Mouse (Mus musculus): ENCODE measurements around the gene Dmrtb1.

The Dmrtb1 gene

DNA sequence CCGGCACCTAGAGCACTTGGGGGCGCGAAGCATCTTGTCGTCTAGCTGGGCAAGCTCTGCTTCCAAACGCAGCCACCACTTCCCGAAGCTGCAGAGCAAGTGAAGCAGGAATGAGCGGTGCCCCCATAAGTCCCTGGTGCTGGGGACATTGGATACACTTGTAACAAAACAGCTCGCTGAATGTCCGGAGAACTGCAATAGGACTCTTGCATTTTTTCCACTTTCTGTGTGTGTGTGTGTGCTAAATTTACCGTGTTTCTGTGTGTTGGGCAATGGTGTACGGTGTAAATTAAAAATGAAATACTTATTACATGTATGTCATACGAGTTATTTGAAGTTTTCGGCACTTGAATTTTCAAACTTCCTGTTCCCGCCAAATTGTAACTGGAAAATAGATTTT lies at the start of gene Dmrtb1:
Dmrtb1 (minus strand) TSS at position 101 of the 400 bp plus-strand sequence.
- DNase-seq: no peak

GRCm38 (mm10) chr4:107733603-107734002 lies 49.6 kb upstream of the Dmrtb1 start:
- no peak for DNase-seq

GRCm38 (mm10) chr4:107732624-107733023 lies 48.6 kb upstream of the Dmrtb1 start:
- DNase-seq: no peak

- no peak for DNase-seq
These were observed 48.2 kb upstream of the Dmrtb1 start for GRCm38 (mm10) chr4:107732182-107732581.

GRCm38 (mm10) chr4:107731088-107731465 lies 47.0 kb upstream of the Dmrtb1 start:
- DNase-seq: no peak

- no peak for DNase-seq
These were observed 46.5 kb upstream of the Dmrtb1 start for GRCm38 (mm10) chr4:107730391-107731087.

DNA sequence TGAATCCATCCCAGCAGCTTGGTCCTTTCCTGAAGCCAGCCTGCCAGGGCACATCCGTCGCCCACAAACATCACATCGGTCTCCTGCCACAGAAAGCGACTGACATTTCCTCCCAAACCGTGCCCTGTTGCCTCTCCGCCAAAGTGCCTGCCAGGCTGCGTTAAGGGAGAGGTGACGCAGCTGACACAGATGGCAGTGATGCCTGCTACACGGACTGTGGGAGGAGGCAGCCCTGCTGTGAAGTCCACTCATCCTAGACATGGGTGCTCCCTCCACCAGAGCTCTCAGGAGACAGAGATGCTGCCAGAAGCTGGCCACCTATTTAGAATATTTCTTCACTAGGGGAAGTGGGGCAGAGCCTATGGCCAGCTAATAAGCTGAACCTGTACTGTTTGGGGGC lies 41.4 kb upstream of the Dmrtb1 start:
- no peak for DNase-seq

GRCm38 (mm10) chr4:107720043-107720830 lies 36.2 kb upstream of the Dmrtb1 start:
- DNase-seq: no peak

DNA sequence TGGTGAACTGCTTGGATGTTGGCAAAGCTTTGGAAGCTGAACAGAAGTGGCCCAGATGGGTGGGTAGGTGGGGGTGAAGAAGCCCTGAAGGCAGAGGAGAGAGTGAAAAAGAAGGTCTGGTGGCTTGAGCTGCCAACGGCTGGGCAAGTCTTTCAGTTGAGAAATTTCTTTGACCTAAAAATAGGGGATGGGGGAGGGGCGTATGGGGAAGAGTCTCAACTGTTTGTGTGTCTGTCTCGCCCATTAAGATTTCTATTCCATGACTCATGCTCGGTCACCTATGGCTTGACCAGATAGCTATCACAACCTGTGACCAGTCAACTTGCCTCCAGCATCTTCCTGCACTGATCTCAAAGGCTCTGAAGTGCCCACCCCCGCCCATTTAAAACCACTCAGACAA lies 35.1 kb upstream of the Dmrtb1 start:
- no peak for DNase-seq

GRCm38 (mm10) chr4:107718720-107719119 lies 34.7 kb upstream of the Dmrtb1 start:
- no peak for DNase-seq

GRCm38 (mm10) chr4:107717718-107718313 lies 33.8 kb upstream of the Dmrtb1 start:
- no peak for DNase-seq

DNA sequence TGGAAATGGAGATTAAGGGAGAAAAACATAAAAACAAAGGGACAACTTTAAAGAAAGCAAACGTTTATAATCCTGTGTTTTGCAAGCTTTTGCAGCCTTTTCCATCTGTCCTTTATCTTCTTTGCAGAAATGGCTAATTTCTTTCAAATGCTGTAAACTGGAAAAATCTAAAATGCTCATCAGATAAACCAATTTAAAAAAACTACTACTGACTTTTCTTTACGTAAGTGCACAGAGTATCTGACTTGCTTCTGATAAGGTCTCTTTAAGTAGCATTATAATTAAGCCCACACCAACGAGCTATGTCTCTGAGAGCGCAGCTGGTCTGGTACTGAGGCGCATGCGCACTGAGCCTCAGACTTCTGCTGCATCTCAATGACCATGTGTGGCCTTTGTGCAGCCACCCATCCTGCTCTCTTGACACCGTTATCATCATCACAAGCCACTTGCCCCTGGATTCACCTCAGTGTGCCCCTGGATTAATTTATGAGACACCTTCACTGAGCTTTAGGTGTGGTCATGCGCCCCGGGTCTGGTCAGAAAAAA lies 32.8 kb upstream of the Dmrtb1 start:
- no peak for DNase-seq

GRCm38 (mm10) chr4:107706884-107707283 lies 22.9 kb upstream of the Dmrtb1 start:
- no peak for DNase-seq

DNA sequence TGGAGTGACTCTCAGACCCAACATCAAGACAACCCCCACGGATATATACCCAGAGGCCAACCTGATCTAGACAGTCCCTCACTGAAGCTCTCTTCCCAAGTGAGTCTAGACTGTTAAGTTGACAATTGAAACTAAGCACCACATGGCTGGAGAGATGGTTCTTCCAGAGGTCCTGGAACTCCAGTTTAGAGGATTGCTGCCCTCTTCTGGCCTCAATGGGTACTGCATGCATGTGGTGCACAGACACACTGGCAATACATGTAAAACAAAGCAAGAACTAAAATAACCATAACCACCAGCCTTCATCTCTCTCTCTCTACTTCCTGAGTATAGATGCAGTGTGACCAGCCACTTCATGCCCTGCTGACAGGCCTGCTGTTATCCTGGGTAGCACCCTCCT lies 20.2 kb upstream of the Dmrtb1 start:
- no peak for DNase-seq

DNA sequence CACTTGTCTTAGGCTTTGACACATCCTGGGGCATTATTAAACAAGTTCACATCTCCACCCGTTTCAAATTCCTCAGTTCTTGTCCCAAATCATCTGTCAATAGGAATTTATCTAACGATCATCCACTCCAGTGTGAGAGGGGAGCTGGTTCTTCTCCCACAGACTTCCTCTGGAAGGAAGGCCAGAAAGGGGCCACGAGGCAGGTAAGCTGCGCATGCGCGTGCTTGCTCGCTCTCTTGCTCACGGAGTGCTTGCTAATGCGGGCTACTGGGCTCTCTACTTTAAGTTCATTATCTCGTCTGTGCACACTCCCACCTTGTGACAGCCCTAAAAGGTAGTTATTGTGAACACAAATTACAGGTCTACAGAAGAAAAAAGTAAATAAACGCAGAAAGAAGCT lies 17.6 kb upstream of the Dmrtb1 start:
- no peak for DNase-seq

- peak; percentile 16 to 38 for DNase-seq
These were observed 17.1 kb upstream of the Dmrtb1 start for GRCm38 (mm10) chr4:107701116-107701515.

- DNase-seq: peak; percentile 21 to 26
These were observed 15.2 kb upstream of the Dmrtb1 start for GRCm38 (mm10) chr4:107699271-107699670.

- no peak for DNase-seq
These were observed 9.8 kb upstream of the Dmrtb1 start for GRCm38 (mm10) chr4:107693816-107694215.

GRCm38 (mm10) chr4:107688213-107688612 lies 4.2 kb upstream of the Dmrtb1 start:
- DNase-seq: no peak

- DNase-seq: no peak
These were observed 3.1 kb upstream of the Dmrtb1 start for GRCm38 (mm10) chr4:107687127-107687526.

- no peak for DNase-seq
These were observed 849 bp downstream of the Dmrtb1 start for GRCm38 (mm10) chr4:107683006-107683756.

DNA sequence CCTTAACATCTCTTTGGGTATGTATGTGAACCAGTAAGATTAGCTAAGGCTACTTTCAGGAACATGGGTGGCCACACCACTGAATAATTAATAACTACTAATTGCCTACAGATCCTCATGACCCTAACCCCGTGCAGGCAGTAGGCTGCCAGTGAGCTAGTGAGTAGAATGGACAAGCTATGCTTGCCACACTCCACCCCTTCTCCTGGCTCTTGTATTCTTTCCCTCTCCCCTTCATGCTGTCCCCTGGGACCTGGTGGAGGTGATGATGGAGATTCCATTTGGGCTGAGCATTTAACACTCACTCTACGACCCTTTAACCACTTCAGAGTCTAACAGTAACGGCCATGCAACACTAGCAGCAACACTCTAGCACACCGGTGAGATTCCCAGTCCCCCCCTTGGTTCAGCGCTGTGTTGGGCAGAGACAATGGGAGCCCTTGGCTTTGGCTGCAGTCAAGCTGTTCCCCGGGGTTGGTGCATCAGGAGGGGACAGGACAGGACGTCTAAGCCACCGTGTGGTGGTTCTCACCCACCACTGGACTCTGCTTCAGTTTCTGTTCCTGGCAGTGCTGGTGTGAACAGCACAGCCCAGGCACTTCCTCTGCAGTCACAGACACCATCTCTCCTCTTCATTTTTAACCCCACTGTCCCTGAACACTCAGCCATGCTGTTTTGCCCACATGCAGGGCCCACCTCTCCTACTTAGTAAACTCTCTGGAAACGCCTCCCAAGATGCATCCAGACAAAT lies 2.8 kb downstream of the Dmrtb1 start:
- no peak for DNase-seq

Data from cerebellum, adult 18-20 months (tissue).